ENCODE assay signal across 20 mouse cellular contexts in the genomic region with DNA sequence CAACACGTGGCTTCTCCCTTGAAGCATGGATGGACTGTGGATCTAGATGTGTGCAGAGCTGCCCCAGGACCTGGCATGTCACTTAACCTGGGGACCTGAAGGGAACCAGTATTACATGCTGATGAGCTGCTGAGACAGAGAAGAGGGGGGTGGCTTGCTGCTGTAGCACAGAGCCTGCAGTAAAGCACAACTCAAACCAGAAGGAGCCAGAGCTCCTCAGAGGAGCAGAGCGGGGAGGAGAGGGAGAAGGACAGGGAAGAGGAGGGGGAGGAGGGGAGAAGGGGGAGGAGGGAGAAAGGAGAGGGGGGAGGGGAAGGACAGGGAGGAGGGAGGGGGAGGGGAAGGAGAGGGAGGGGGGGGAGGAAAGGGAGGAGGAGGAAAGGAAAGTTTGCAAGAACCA. TPM values are rescaled to one million over a fixed set of nuclear protein-coding genes. Genes with fewer than 3 reads are reported as not detected.
"Had no signal": no experiment of that assay in that cellular context is flagged by ENCODE, and none has a peak within 500 bp of the region (broad histone marks: within the 10 kb centered on the region; RNA-seq: fewer than 3 reads in every experiment).

No protein-coding gene starts in this region.

- H3K4me3 ChIP-seq: kidney, embryonic 15.5 days; limb, embryonic 15.5 days; liver, embryonic 12.5 days; midbrain, embryonic 10.5 days; midbrain, embryonic 15.5 days; neural tube, embryonic 12.5 days; stomach, embryonic 15.5 days had no signal

- H3K27ac ChIP-seq: kidney, embryonic 15.5 days; limb, embryonic 15.5 days; liver, embryonic 12.5 days; midbrain, embryonic 10.5 days; midbrain, embryonic 15.5 days; neural tube, embryonic 12.5 days; stomach, embryonic 15.5 days had no signal

- H3K36me3 ChIP-seq: kidney, embryonic 15.5 days; limb, embryonic 15.5 days; liver, embryonic 12.5 days; midbrain, embryonic 10.5 days; midbrain, embryonic 15.5 days; neural tube, embryonic 12.5 days; stomach, embryonic 15.5 days had no signal

- H3K9me3 ChIP-seq: kidney, embryonic 15.5 days; limb, embryonic 15.5 days; liver, embryonic 12.5 days; midbrain, embryonic 10.5 days; midbrain, embryonic 15.5 days; neural tube, embryonic 12.5 days; stomach, embryonic 15.5 days had no signal

- DNase-seq: kidney, postnatal 14 days; layer of hippocampus, adult 9-11 months; layer of hippocampus, postnatal 36 days; left cerebral cortex, postnatal 4 days; lung, embryonic 14.5 days; lung, postnatal 10 days; lung, postnatal 4 days; right cerebral cortex, postnatal 14 days; thymus, adult 2 months; thymus, postnatal 36 days had no signal

- H3K9ac ChIP-seq: kidney, embryonic 15.5 days; limb, embryonic 15.5 days; liver, embryonic 12.5 days; lung, embryonic 14.5 days; midbrain, embryonic 15.5 days; neural tube, embryonic 12.5 days; stomach, embryonic 15.5 days had no signal

- ATAC-seq: liver, embryonic 12.5 days; midbrain, embryonic 15.5 days had no signal

- H3K4me2 ChIP-seq: kidney, embryonic 15.5 days; limb, embryonic 15.5 days; liver, embryonic 12.5 days; lung, embryonic 14.5 days; midbrain, embryonic 15.5 days; neural tube, embryonic 12.5 days; stomach, embryonic 15.5 days had no signal

- H3K27me3 ChIP-seq: kidney, embryonic 15.5 days; limb, embryonic 15.5 days; midbrain, embryonic 15.5 days; neural tube, embryonic 12.5 days; stomach, embryonic 15.5 days had no signal

- H3K4me1 ChIP-seq: liver, embryonic 12.5 days; stomach, embryonic 15.5 days had no signal

RNA-seq across cellular contexts. Expression of gene Rnf112, which starts 17.6 kb away (rescaled TPM):
- total RNA-seq: megakaryocyte, adult 5-6 weeks; monocyte, adult 5-6 weeks had no signal
- polyA plus RNA-seq: spleen, adult 2 months had no signal

RNA-seq across cellular contexts. Expression of gene Mfap4, which starts 48.9 kb away (rescaled TPM):
- total RNA-seq: megakaryocyte, adult 5-6 weeks; monocyte, adult 5-6 weeks had no signal

RNA-seq across cellular contexts. Expression of gene Slc47a1, which starts 58.2 kb away (rescaled TPM):
- total RNA-seq: megakaryocyte, adult 5-6 weeks; monocyte, adult 5-6 weeks had no signal
- polyA plus RNA-seq: midbrain, embryonic 10.5 days had no signal
